Mouse (Mus musculus) Muller cell, postnatal 12 days (primary cell): ENCODE data around the gene Dgkg.

Experiments used
- DNase-seq: peaks from one replicate; pipeline ENCODE4 v3.0.0-alpha.2; 2015; ENCODE audit errors: inconsistent ontology term

Dgkg gene

DNA sequence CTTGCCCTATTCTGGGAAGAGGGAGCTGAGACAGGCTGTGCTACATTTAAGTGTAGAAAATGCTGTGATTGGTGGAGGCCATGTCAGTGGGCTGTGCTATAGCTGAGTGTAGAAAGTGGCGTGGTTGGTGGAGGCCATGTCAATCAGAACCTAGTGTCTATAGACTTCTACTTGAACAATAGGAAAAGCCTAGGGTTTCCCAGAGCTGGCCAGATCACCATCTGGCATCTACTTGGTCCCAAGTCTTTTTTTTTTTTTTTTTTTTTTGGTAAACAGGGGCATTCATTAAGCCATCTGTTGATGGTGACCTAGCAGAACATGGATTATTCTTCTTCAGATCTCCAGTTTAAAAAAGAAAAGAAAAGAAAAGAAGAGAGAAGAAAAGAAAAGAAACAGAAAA is 60.6 kb downstream of the Dgkg start:
- DNase-seq, result no peak

DNA sequence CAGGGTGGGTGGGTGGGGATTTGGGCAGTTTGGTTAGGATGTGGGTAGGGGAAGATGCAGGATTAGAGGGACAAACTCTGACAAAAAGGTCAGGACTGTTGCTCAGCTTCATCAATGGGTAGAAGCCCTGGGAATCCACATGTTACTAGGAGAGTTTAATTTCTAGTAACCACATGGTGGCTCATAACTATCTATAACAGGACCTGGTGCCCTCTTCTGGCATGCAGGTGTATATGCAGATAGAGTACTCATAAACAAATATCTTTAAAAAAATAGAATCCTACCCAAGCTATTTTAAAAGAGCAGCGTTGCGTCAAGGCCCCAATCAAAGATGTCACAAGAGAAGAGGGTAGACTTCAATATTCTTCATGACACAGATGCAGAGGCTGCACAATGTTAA is 63.1 kb downstream of the Dgkg start:
- DNase-seq, result no peak

DNA sequence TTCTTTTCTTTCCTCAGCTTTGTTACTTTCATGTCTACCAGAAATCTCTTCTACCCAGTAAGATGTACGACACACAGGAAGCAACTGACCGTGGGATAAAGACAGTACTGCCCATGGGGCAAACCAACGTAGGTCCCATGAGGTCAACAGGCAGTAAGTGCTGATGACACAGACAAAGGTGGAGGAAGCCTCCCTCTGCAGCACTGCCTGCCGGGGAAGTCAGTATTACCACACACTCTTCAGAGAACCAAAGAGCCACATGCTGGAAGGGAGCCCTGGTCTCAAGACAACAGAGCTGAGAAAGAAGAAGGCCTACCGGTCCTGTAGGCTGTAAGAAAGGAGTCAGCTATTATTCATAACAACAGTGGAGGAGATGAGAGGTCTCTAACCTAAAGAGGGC is 67.4 kb downstream of the Dgkg start:
- DNase-seq, result no peak

DNA sequence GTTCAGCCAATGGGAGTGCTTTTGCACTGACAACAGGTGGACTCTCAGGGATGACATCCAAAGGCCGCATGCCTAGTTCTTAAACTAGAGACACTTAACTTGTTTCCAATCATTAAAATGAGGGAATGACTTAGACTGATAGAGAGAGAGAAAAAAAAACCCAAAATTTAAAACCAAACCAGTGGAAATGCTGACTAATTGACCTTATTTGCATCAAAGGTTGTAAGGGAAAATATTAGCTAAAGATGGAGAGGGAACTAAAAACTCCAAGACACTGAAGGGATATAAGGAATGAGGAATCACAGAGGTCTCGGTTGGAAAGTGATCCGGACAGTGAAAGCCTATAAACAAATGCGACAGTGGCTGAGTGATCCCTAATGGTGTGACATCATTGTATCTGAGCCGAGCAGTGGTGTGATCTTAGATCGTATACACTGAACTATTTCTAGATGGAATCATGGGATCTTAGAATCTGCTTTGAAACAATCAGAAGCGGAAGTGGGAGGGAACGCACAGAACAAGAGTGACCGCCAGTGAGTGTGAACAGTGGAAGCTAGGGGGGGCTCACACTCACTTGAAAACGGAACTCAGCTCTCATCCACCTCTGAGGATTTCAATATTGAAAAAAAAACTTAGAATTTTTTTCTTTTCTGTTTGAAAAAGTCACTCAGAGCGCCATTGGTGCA is 70.7 kb downstream of the Dgkg start:
- DNase-seq, result no peak

DNA sequence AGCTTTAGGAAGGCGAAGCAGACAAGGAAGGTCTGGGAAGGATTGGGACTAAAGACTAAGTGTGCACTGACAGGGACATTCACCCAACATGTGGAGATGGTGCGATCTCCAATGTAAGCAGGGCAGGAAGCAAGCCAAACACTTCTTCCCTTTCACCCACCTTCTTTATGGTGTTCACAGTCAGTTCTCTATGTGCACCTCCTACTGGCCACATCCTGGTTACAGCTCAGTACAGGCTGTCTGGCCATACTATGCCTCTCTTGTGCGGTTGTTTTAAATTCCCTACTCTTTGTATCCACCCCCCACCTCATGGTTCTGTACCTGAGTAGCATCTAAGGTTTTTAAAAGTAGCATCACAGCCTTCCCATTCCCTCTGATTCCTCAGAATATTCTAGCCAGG is 71.5 kb downstream of the Dgkg start:
- DNase-seq, result no peak

DNA sequence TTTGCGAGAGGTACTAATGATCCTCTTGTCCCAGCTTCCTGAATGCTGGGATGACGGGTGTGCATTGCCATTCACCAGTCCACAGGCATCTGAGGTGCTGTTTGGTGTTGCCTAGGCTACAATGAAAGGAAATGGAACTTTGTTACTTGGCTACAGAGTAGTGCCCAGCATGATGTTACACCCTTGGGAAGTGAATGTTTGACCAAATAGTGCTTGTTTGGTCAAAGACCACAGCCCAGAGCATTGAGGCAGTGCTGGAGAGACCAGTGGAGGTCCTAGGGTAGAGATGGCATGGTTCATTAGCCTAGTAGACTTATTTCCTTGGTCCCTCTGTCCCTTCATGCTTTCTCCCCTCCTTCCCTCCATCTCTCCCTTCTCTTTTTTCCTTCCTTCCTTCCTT is 73.6 kb downstream of the Dgkg start:
- DNase-seq, result no peak

DNA sequence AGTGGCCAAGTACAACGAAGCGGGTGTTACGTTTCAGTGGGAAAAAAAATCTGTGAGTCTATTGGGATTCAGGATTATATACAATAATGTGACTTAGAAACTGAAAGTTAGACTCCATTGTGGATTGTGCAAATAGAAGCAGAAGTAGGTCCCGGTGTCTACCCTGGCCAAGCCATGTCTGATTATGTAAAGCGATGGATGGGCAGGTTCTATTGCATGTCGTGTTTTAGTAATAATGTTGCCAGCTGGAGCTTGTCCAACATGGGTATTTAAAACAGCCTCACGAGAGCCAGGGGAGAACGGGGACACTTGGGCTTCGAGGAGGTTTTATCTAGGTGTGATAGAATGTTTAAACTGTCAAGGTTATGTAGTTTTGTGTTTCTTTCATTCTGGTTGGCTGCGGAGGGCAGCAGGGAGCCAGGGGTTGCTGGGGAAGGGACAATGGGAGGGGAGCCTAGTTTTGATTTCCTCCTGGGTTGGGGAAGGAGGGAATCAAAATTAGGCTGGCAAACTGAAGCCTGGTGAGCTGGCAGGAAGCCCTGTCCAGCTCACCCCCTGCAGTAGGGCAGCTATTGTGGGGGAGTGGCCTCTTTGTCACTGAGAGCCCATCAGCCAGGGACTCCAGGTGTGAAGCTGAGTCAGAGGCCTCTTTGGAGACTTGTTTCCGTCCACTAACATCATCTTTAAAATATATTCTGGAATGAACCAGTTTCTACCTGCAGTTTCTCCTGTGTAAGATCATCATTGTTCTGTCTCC is 74.7 kb downstream of the Dgkg start:
- no peak for DNase-seq

DNA sequence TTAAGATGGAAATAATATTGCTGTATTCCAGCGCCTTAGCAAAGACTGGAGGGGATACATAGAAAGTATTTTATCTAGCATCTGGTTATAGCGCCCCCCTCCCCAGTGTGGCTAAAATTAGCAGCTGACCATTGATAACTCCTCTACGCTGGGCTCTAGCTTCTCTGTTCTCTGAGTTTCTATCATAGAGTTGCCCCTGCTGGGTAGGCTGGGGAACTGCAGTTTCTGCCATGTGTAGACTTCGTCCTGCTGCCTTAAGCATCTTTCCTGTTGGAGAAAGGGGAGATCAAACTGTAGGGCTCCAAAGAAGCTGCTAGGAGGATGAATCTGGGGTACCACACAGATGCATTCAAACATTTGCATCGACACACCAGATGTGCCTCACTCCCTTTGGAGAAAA is 76.9 kb downstream of the Dgkg start:
- DNase-seq, result no peak

DNA sequence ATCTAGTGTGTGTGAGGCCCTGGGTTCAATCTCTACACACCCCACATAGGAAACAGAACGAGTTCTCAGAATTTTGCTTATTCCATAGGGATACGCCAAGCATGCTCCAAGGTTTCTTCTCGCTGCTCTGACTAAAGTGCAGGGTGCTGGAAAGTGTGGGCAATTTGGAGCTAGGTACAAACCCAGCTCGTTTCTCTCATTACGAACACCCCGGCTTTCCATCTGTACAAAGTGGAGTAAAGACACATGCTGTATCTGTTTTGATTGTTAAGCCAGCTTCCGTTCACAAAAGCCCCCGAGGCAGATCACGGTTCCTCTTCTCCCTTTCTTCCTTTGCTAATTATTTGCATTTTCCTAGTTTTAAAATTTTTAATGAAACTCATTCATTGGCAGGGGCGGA is 78.1 kb downstream of the Dgkg start:
- no peak for DNase-seq

DNA sequence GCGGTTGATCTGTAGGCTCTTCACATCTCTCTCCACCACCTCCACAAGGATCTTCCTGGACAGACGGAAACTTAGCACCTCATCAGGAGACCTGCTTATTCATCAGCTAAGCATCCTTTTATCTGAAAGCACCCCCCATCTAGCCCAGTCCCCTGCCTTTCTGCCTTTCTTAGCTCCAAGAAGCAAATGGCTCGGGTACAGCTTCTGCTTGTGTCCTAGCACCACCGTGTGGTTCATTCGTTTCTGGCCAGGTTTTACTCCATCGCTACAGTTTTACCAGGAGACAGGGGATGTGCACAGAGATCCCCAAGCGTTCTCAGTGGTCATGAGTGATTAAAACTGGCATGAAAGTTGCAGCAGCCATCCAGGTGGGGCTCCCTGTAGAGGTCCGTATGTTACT is 79.4 kb downstream of the Dgkg start:
- no peak for DNase-seq

DNA sequence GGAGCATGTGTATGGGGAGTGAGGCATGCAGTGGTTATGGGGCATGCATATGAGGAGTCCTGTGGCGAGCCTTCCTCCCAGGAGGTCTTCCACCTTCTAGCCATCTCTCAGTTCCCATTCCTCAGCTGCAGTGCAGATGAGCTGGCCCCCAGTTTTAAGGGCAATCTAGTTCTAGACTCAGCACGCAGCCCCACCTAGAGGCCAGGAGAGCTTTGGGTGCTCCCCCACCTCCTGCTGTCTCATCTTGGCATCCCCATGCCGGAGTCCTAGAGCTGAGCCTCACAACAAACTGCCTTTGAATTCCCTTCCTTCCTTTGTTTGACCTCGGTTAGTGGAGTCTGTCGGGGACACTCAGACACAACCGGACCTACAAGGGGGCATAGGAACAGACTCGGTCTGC is 82.9 kb downstream of the Dgkg start:
- no peak for DNase-seq

DNA sequence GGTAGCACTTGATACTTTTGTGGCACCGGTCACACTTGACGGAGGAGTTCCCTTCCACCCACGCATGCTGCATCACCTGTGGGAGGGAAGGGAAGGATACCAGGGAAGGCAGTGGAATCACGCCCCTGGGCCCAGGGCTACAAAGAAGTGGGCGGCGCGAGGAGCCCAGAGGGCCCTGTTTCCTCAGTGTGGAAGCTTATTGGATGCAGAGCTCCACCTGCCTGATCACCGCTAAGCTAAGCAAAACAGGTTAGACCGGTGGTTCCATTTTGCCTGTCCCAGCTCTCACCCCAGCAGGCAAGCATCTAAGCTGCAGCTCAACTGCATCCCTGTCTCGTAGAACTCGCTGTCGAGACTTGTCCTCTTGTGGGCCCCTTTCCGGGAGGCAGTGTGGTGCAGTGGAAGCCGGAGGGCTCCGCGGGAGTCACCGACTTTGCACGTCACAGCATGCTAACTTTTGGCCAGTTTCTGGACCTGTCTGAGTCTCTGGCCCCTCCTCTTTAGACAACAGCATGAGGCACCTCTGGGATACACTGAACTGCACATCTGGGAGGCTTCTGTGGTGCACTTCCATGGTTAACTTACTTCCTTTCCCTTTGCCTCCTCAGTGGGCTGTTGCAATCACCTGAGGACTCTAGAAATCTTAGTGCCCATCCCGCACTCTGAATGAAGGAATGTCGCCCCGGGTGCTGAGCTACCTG is 84.2 kb downstream of the Dgkg start:
- DNase-seq, result no peak

DNA sequence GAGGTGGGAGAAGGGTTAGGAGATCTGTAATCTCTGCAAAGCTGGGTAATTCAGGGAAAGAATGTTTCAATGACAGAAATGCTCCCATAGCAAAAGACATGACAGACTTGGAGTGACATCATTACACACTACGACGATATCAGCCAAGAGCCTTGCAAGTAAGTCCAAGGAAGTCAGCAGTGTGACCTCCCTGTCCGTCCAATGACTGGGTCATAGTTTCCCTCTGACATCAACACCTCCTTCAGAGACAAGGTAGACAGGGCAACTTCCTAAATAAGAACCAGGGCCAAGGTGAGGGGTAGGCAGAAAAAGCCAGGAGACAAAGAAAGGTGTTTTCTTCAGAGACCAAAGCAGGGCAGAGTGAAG is 92.1 kb downstream of the Dgkg start:
- no peak for DNase-seq

DNA sequence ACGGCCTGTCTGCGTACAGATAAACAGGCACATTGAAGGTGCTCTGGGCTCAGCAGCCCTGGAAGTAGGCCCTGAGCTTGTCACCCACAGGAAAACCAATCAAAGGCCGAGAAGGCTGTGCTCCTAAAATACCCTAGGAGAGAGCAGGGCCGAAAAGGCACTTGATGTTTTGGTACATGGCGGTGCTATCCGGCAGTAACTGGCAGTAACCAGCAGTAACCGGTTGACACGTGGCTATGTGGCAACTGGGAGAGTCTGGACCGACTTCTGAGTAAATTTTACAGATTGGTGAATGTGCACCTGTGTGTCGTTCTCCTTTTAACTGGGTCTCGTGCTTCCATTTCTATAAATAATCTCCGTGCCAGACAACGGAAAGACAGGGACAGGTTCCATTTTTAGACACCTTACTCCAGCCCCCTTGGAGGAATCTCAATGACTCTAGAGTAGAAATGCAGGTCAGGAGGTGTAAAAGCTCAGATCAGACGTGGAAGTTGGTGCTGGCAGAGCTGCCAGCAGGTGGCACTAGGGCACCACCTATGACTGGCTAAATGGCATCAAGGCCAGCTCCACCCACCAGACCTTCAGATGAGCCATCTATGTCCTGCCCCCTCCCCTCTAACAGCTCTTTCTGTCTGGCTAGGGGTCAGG is 92.6 kb downstream of the Dgkg start:
- peak; percentile 58 for DNase-seq

DNA sequence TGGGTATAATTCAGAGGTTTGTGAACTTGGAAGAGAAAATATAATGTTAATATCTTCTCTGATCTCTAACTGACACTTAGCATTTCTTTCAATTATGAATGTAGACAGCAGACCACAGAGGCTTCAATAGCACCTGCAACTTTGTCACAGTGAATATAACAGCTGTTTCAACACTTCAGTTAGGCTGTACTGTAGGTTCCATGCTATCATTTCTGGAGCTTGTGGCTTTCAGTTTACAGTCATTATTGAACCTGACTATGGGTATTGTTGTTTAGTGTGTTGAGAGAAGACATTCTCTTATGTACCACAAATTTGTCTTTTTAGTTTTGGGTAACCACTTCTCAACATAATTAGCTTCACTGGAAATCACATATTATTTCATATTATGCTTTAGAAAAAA is 93.4 kb downstream of the Dgkg start:
- DNase-seq, result no peak

DNA sequence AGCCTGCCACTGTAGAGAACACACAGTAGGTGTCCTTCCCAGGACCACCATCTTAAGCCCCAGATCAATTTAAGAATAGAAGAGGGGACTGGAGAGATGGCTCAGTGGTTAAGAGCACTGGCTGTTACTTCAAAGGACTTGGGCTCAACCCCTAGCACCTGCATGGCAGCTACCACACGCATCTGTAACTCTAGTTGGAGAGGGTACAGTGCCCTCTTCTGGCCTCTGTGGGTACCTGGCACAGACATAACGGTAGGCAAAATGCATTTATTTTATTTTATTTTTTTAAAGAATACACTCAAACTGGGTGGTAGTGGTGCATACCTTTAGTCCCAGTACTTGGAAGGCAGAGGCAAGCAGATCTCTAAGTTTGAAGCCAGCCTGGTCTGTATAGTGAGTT is 102.0 kb downstream of the Dgkg start:
- DNase-seq, result no peak

DNA sequence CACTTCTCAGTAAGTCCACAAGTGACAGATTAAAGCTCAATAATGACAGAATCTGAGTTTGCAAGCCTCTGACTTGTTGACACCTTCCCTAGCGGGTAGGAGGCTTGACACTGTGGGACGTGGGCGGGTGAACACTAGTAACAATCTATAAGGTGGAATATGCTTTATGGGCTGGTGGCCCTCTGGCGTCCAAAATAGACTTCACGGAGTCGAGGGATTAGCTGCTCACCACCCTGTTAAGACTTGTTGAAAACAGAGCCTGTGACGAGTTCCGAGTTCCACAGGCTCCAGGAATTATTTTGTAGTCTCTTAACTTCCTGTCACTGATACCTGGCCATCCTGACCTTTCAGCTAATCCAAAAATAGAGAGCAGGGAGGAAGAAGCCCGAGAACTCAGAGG is 104.7 kb downstream of the Dgkg start:
- no peak for DNase-seq

DNA sequence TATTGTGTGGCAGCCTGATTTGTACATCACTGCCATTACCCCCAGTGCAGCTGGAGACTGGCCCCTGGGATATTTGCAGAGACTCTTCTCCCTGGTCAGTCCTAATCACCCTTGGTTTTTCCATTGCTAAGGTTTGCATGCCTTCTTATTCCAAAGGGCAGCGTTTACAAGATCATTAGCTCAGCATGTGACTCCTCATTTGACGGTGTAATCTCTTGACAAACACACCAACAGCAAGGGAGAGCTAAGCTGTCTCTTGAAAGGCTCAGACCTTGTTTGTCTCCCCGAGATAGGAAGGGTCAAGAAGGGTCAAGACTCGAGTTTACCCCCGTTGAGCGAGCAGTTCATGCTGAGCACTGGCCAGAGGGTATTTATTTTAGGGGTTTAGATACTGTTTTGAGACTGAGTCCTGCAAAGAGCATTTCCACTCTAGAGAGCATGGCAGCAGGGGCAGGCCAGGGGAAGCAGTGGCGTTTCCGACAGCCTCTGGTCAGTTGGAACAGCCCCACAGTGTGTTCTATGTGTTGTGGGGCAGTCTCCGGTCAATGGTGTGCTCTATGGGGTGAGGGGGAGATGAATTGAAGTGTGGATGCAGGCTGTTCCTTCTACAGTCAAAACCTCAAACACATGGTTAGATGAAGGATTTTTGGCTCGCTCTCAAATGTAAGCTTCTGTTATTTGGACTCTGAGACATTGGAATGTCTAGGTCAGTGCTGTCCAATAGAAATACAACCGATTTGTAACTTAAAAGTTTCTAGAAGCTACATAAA is 105.6 kb downstream of the Dgkg start:
- no peak for DNase-seq

DNA sequence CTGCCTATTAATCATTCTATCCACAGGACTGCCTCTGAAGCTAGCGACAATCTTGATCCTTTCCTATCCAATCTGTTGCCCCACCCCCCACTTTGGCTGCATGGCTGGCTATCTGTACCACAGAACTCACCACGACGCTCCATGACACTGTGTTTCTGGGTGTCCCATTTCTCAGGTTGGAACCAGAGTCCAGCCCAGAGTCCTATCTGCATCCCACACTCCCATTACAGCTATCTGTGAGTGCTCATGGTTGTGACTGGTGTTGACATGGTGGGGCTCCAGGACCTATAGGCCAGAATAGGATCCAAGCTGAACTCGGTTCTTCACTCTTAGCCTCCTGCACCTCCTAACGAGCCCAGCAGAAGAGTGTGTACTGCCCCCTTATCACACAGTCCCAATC is 107.7 kb downstream of the Dgkg start:
- no peak for DNase-seq

DNA sequence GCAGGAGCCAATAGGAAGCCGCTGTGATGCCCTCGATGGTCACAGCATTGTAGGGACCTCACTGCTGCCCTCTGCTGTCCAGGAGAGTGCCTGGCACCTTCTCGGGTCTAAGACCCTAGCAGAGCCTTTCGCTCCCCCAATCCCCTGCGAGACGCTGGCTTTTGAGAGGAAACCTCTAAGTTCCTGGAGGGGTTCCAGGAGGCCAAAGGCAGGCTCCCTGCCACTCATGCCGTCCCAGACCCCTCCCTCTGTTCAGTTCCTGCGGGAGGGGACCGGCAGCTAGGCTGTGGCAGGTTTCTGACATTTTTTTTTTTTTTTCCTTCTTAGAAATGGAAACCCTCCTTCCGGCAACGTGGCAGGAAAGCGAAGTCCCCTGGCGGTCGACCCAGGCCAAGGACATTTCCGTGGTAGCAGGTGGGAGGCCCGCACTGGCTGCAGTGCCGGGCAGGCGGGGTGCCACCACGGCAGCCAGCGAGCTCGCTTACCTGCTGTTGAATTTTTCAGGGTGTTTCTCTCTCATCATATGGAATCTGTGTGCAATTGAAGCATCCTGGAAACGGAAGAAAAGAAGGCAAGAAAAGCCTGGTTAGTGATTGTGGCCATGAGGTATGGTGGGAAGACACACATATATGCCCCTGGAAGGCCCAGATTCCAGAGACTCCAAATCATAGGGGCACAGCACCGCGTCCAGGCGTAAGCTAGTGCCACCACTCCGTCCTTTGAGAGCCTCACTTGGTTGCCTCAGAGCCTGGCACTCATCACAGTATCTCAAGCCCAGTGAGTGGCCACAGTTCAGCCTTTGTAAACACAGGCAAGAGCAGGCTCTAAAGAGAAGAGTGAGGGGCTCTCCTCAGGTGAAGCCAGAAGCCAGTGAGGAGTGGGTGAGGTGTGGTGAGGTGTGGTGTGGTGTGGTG is 108.6 kb downstream of the Dgkg start:
- DNase-seq, result peak; percentile 88

DNA sequence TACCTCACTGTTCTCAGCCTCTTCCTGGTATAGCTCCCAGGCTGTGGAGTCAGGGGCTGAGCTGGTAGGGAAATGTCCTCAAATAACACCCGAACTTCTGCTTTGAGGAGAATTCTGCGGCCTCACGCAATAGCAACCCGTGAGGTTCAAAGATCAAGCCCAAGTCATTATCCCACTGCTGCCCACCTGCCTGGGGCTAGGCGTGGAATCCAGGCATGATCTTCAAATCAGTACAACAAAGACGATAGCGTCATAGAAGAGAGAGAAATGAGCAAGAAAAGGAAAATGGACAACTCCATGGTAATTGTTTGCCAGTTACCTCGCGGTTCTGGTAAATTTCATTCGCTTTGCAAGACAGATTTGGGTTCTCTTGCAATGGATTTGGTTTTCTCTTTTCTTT is 109.3 kb downstream of the Dgkg start:
- no peak for DNase-seq
